In the genomic region with DNA sequence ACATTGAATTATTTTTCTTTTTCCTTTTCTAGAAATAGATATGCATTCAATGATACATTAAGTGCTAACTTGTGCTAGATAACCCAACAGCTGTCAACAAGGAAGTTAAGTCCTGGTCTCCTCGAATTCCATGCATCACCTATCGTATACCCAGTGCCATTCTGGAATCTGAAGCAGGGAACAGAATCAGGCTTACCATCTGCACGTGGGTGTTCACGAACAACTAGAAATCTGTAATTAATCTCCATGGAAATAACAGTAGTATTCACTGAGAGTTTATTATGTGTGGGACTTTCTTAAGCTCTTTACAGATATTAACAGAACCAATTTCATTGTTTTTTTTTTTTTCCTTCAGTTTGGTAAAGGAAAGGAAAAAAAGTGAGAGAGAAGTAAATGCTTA, we compare ENCODE assay signal across 8 mouse cellular contexts.
"Had no signal": no experiment of that assay in that cellular context is flagged by ENCODE, and none has a peak within 500 bp of the region (broad histone marks: within the 10 kb centered on the region; RNA-seq: fewer than 3 reads in every experiment).

No protein-coding gene starts in this region.

- DNase-seq: right cerebral cortex, adult 18-20 months; right cerebral cortex, postnatal 25 days; spleen, adult 18-20 months; thymus, adult 18-20 months; thymus, adult 2 months; thymus, postnatal 14 days; thymus, postnatal 25 days; thymus, postnatal 36 days had no signal
